Comparison of ENCODE assay signal across 7 mouse cellular contexts in the genomic region with DNA sequence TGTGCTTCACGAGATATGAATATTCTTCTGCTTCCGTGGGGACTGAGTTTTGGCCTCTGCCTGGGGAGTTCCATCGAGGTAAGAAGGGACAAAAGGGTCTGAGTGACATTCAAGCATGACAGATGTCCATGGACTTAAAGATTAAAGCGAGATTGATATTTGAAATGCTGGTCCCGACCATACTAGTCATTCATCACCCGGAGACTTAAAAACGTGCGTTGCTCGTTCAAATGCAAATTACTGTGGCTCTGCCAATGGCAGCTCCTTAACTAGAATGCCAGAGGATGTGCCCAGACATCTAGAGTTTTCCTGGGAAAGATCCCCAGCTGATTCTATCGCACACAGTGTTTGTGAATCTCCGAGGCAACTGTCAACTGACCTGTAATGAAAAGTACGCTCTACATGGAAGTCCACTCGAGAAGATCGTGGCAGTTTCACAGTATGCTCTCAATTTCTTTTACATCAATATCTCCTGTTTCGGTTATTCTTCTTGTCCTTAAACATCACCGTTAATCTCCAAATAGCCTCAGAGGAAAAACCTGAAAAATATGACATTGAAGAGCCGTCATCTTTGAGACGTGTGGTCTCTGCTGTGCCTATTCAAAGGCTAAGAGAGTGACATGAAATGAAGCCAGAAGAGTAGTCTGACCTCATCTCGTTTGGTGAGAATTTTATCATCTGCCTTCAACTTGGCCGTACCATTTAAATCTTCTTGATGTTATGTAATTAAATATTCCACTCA. TPM values are rescaled to one million over a fixed set of nuclear protein-coding genes. Genes with fewer than 3 reads are reported as not detected.
DNase-seq lines count a peak whose midpoint lies in the region; ATAC-seq and TF ChIP-seq lines count a peak whose summit lies in the region.
"Not testable (repeated sequence)": the region's sequence is repeated elsewhere in the genome, so short reads cannot be mapped to it uniquely, and the experiment has no call there.

No protein-coding gene starts in this region.

- not testable (repeated sequence) for TF ChIP-seq CTCF in forebrain, postnatal 0 days (IDR thresholded peaks at IDR 0.05; ENCODE audit: low read depth)

- peak; percentile 0 for DNase-seq in T-cell, adult 2 months (ENCODE audit: low spot score)
- DNase-seq in cerebellum, postnatal 25 days, result peak; percentile 33 to 43
- peak; percentile 76 for DNase-seq in forebrain, postnatal 0 days
- DNase-seq in heart, postnatal 25 days (ENCODE audit: low spot score), result peak; percentile 21
- DNase-seq in kidney, postnatal 14 days, result peak; percentile 20
- DNase-seq in mesoderm, embryonic 11.5 days (ENCODE audit: low read depth, low spot score), result peak; percentile 43
- peak; percentile 61 for DNase-seq in retina, embryonic 14.5 days (ENCODE audit: low spot score)

- not testable (repeated sequence) for H3K36me3 ChIP-seq in forebrain, postnatal 0 days (ENCODE audit: insufficient read depth)

- H3K9me3 ChIP-seq in forebrain, postnatal 0 days (ENCODE audit: low read length), result not testable (repeated sequence)

- H3K4me2 ChIP-seq in forebrain, postnatal 0 days (ENCODE audit: low read depth), result peak overlapping the region; percentile 39

- 36% methylated on average over 20 of the region's 20 CpGs for WGBS in forebrain, postnatal 0 days

- not testable (repeated sequence) for H3K4me1 ChIP-seq in forebrain, postnatal 0 days (ENCODE audit: insufficient read depth)

- H3K4me3 ChIP-seq in forebrain, postnatal 0 days (ENCODE audit: low read depth, low read length), result peak overlapping the region; percentile 27

- H3K27ac ChIP-seq in forebrain, postnatal 0 days (ENCODE audit: low read depth, low read length), result not testable (repeated sequence)

- peak overlapping the region; percentile 43 for H3K9ac ChIP-seq in forebrain, postnatal 0 days

- intact Hi-C loops in heart, postnatal 25 days (cut with DNase I), result loop anchor here (5.0 kb wide), 2 partner anchors 97 to 182 kb away; no protein-coding TSS in a partner anchor

- peak; percentile 14; the same call in 1 of the 2 replicates for ATAC-seq in forebrain, postnatal 0 days

- peaks cover 12% of the 10 kb centered on the region; the same call in 1 of the 2 replicates for H3K27me3 ChIP-seq in forebrain, postnatal 0 days (ENCODE audit: insufficient read depth, low read length)

RNA-seq across cellular contexts. Expression of gene Gm21887, which starts 29.8 kb away (rescaled TPM):
- total RNA-seq in forebrain, postnatal 0 days (2014; rRNA removed), result 12.1 and 39.7 TPM in 2 replicates
- 156 and 231 TPM in 2 replicates for polyA plus RNA-seq in forebrain, postnatal 0 days (2015; fragmentation: Nextera tagmentation; extraction: Ambion mirVana)
- 10 to 100 TPM; 31.7 to 43.0 TPM for total RNA-seq in heart, postnatal 25 days (2021)

Comparison
In these comparisons a context has a peak if more than half of its experiments do, and no peak if none do; other contexts are left out.
1. DNase-seq: peak in every context shown above with its lines; median percentile 76 in forebrain, postnatal 0 days; 61 in retina, embryonic 14.5 days; 43 in mesoderm, embryonic 11.5 days; 38 in cerebellum, postnatal 25 days; 21 in heart, postnatal 25 days; 20 in kidney, postnatal 14 days; 0 in T-cell, adult 2 months.